Mouse (Mus musculus) lung, embryonic 14.5 days (tissue): ENCODE results near the gene Irak2. TPM values are rescaled to one million over a fixed set of nuclear protein-coding genes. Genes with fewer than 3 reads are reported as not detected.
"Not testable (repeated sequence)": the region's sequence is repeated elsewhere in the genome, so short reads cannot be mapped to it uniquely, and the experiment has no call there.

Experiments
- ATAC-seq: fragments of 200-750 bp; cut with Nextera tagmentation; 2 replicates; pipeline ENCODE4 v1.8.0; 2017; ENCODE audit warnings: mild to moderate bottlenecking, moderate TSS enrichment, moderate library complexity; ENCODE audit not compliant: insufficient read depth
- DNase-seq: peaks from one replicate; pipeline ENCODE4 v3.0.0-alpha.2; 2015
- H3K27ac ChIP-seq: fragments of 300-500 bp; sonication (generic); 2 replicates; pipeline ENCODE4 v1.5.1; 2014; ENCODE audit warnings: low read depth, mild to moderate bottlenecking, moderate library complexity
- H3K27me3 ChIP-seq: fragments of 300-500 bp; sonication (generic); 2 replicates; pipeline ENCODE4 v1.6.1; 2014; ENCODE audit warnings: low read length, control low read depth; ENCODE audit not compliant: insufficient read depth
- H3K36me3 ChIP-seq: fragments of 300-500 bp; sonication (generic); 2 replicates; pipeline ENCODE4 v1.6.1; 2014; ENCODE audit warnings: control low read depth; ENCODE audit not compliant: insufficient read depth
- H3K4me1 ChIP-seq: fragments of 300-500 bp; sonication (generic); 2 replicates; pipeline ENCODE4 v1.6.1; 2014; ENCODE audit warnings: antibody characterized with exemption, control low read depth; ENCODE audit not compliant: insufficient read depth
- H3K4me2 ChIP-seq: fragments of 300-500 bp; sonication (generic); 2 replicates; pipeline ENCODE4 v1.6.1; 2014; ENCODE audit warnings: mild to moderate bottlenecking
- H3K4me3 ChIP-seq: fragments of 300-500 bp; sonication (generic); 2 replicates; pipeline ENCODE4 v1.5.1; 2014; ENCODE audit warnings: low read depth, low read length
- H3K9ac ChIP-seq: fragments of 300-500 bp; sonication (generic); 2 replicates; pipeline ENCODE4 v1.6.1; 2014
- H3K9me3 ChIP-seq: fragments of 300-500 bp; sonication (generic); 2 replicates; pipeline ENCODE4 v1.6.1; 2016; ENCODE audit warnings: low read depth, low read length, control low read depth
- CTCF ChIP-seq: IDR thresholded peaks from 2 replicates; pipeline ENCODE4 v1.5.1; 2016; ENCODE audit warnings: antibody characterized with exemption, low read depth
- WGBS: fragments of 180-500 bp; shearing (Covaris S2); extraction: QIAGEN DNeasy Blood & Tissue Kit; methylation state at CpG from one replicate; pipeline ENCODE4 v1.1.7; 2014; 5-methylcytosine and 5-hydroxymethylcytosine counted together
- polyA plus RNA-seq: library from polyadenylated mRNA; unstranded; fragments of >200 nt; fragmentation: Nextera tagmentation; extraction: Ambion mirVana; gene quantifications from 2 replicates; pipeline ENCODE4 v1.2.1, GENCODE M21; 2014

Irak2 gene
- polyA plus RNA-seq, 1 experiment from 2014 or later = 3.1 TPM

GRCm38 (mm10) chr6:113697222-113698205 is 59.2 kb downstream of the Irak2 start:
- H3K4me1 ChIP-seq = peaks cover 5% of the 10 kb centered on the region; the same call in 1 of the 2 replicates
- peak overlapping the region; percentile 80 for H3K9ac ChIP-seq
- WGBS = under 1% methylated on average over 95 of the region's 113 CpGs
- no peak for TF ChIP-seq CTCF
- no peaks in the 10 kb centered on the region for H3K9me3 ChIP-seq
- DNase-seq (peak; percentile 72), ATAC-seq (no peak; the same call in 1 of the 2 replicates)
- H3K4me2 ChIP-seq = peak overlapping the region; percentile 96
- peak overlapping the region; percentile 93 for H3K4me3 ChIP-seq
- peaks cover 26% of the 10 kb centered on the region for H3K36me3 ChIP-seq
- H3K27ac ChIP-seq = peak overlapping the region; percentile 89
- H3K27me3 ChIP-seq = no peaks in the 10 kb centered on the region

DNA sequence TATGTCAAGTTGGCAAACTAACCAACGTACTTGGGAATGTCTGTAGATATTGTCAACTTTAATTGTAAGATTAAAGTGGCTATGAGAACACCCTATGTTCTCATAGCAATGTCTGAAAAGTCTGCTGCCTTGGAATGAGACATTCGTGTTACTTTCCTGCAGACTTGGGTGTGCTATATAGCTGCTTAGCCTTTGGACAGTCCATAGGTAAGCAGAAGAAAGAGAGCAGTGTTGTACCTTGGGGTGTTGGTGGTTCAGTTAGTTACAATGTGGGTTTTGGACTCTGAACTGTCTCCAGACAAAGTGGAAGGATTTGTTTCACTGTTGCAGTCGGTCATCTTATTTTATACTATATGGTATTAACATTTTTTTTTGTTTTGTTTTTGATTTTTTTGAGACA is 74.5 kb downstream of the Irak2 start:
- 90% methylated on average over 3 of the region's 3 CpGs for WGBS
- no peak for TF ChIP-seq CTCF
- Histone ChIP-seq H3K4me2 (no peak overlapping the region), H3K4me1 (no peaks in the 10 kb centered on the region), H3K36me3 (peaks cover 98% of the 10 kb centered on the region), H3K4me3 (no peak overlapping the region), H3K9ac (no peak overlapping the region), H3K27ac (no peak overlapping the region), H3K27me3 (no peaks in the 10 kb centered on the region), H3K9me3 (no peaks in the 10 kb centered on the region)
- DNase-seq (no peak), ATAC-seq (no peak)

DNA sequence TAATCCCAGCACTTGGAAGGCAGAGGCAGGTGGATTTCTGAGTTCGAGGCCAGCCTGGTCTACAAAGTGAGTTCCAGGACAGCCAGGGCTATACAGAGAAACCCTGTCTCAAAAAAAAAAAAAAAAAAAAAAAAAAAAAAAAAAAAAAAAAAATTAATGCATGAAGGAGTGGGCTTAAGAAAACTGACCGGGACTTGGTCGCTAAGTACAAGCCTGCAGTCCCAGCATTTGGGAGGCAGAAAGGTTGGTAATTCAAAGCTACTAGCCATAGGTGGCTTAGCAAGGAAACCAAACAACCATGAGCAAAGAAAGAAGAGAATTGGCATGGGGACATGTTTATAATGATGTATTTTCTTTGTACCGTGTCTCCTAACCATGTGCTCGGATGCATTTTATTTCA is 75.1 kb downstream of the Irak2 start:
- H3K36me3 ChIP-seq = peaks cover 96% of the 10 kb centered on the region
- not testable (repeated sequence) for H3K27me3 ChIP-seq, DNase-seq, H3K27ac ChIP-seq, H3K9me3 ChIP-seq, ATAC-seq, H3K4me1 ChIP-seq, H3K4me3 ChIP-seq, H3K9ac ChIP-seq, H3K4me2 ChIP-seq
- 88% methylated on average over 5 of the region's 5 CpGs for WGBS

DNA sequence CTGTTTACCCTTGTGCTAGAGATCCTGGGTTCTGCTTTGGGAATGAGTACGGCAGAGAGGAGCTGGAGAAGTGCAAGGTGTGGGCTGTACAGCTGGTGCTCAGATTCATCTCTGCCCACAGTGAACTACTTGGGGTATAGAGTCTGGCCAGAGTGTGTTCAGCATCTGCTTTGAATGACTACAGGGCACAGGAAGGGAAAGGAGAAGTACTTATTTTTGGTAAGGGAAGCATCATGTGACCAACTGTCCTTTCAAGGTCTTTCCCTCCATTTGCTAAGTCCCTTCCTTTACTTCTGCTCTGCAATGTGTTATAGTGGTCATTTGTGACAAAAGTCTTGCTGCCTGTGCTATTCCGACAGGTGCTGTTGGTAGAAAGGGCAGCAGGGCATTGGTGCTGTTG is 76.0 kb downstream of the Irak2 start:
- no peaks in the 10 kb centered on the region for H3K27me3 ChIP-seq
- no peaks in the 10 kb centered on the region for H3K9me3 ChIP-seq
- no peak for DNase-seq
- WGBS = 91% methylated on average over 2 of the region's 2 CpGs
- H3K4me1 ChIP-seq = no peaks in the 10 kb centered on the region
- TF ChIP-seq CTCF = no peak
- H3K4me2 ChIP-seq = no peak overlapping the region
- no peak overlapping the region for H3K9ac ChIP-seq
- no peak for ATAC-seq
- H3K4me3 ChIP-seq = no peak overlapping the region
- peaks cover 91% of the 10 kb centered on the region for H3K36me3 ChIP-seq
- H3K27ac ChIP-seq = no peak overlapping the region

- no peak overlapping the region for H3K9ac ChIP-seq
- no peak overlapping the region for H3K4me2 ChIP-seq
- H3K4me3 ChIP-seq = no peak overlapping the region
- ATAC-seq = no peak
- H3K27me3 ChIP-seq = no peaks in the 10 kb centered on the region
- no peaks in the 10 kb centered on the region for H3K9me3 ChIP-seq
- peaks cover 90% of the 10 kb centered on the region for H3K36me3 ChIP-seq
- H3K27ac ChIP-seq = no peak overlapping the region
- no peak for TF ChIP-seq CTCF
- no peaks in the 10 kb centered on the region for H3K4me1 ChIP-seq
- 65% methylated on average over 1 of the region's 1 CpGs for WGBS
- DNase-seq = no peak
Observed at GRCm38 (mm10) chr6:113714797-113715196, 76.5 kb downstream of the Irak2 start.

- 81% methylated on average over 3 of the region's 3 CpGs for WGBS
- no peak overlapping the region for H3K9ac ChIP-seq
- H3K27ac ChIP-seq = no peak overlapping the region
- no peaks in the 10 kb centered on the region for H3K4me1 ChIP-seq
- H3K4me2 ChIP-seq = no peak overlapping the region
- peaks cover 81% of the 10 kb centered on the region for H3K36me3 ChIP-seq
- H3K27me3 ChIP-seq = no peaks in the 10 kb centered on the region
- H3K9me3 ChIP-seq = no peaks in the 10 kb centered on the region
- H3K4me3 ChIP-seq = no peak overlapping the region
- TF ChIP-seq CTCF = no peak
- DNase-seq (no peak), ATAC-seq (no peak)
Observed at GRCm38 (mm10) chr6:113717541-113717940, 79.3 kb downstream of the Irak2 start.

GRCm38 (mm10) chr6:113719878-113720277 is 81.6 kb downstream of the Irak2 start, which contains the start of gene Ghrl:
Gene Ghrl (minus strand): TSS chr6:113719880.
- H3K36me3 ChIP-seq = peaks cover 73% of the 10 kb centered on the region

More at GRCm38 (mm10) chr6:113719878-113720277, 81.6 kb downstream of the Irak2 start, which contains the start of gene Ghrl:
- ATAC-seq (no peak), DNase-seq (no peak)
- TF ChIP-seq CTCF = no peak
- Histone ChIP-seq H3K4me2 (no peak within 1 kb of the TSS), H3K4me3 (no peak within 1 kb of the TSS), H3K27ac (no peak within 1 kb of the TSS), H3K4me1 (no peaks in the 10 kb centered on the region), H3K9ac (no peak within 1 kb of the TSS), H3K9me3 (no peaks in the 10 kb centered on the region), H3K27me3 (no peaks in the 10 kb centered on the region)
- 59% methylated on average over 3 of the region's 3 CpGs for WGBS
